Mouse (Mus musculus) B cell, adult 2 months (primary cell): ENCODE results near the gene Actl10.

Experiments
- DNase-seq, 2 experiments: peaks; one replicate each; pipeline ENCODE4 v3.0.0; 2022

The Actl10 gene

GRCm38 (mm10) chr2:154551476-154551875 lies at the start of gene Actl10:
Actl10 (plus strand) TSS chr2:154551776.
- no peak for DNase-seq

- no peak for DNase-seq
Observed at GRCm38 (mm10) chr2:154507076-154507475, 44.5 kb upstream of the Actl10 start.

- no peak for DNase-seq
Observed at GRCm38 (mm10) chr2:154507566-154508283, 43.9 kb upstream of the Actl10 start.

- DNase-seq = no peak
Observed at GRCm38 (mm10) chr2:154508450-154508849, 43.1 kb upstream of the Actl10 start.

- no peak for DNase-seq
Observed at GRCm38 (mm10) chr2:154510141-154510540, 41.4 kb upstream of the Actl10 start.

GRCm38 (mm10) chr2:154516944-154517343 lies 34.6 kb upstream of the Actl10 start:
- no peak for DNase-seq

GRCm38 (mm10) chr2:154517424-154517823 lies 34.2 kb upstream of the Actl10 start:
- no peak for DNase-seq

- no peak for DNase-seq
Observed at GRCm38 (mm10) chr2:154521449-154521848, 30.1 kb upstream of the Actl10 start.

- no peak for DNase-seq
Observed at GRCm38 (mm10) chr2:154522334-154522733, 29.2 kb upstream of the Actl10 start.

GRCm38 (mm10) chr2:154525285-154525684 lies 26.3 kb upstream of the Actl10 start:
- no peak for DNase-seq

- DNase-seq = no peak
Observed at GRCm38 (mm10) chr2:154526531-154526930, 25.0 kb upstream of the Actl10 start.

GRCm38 (mm10) chr2:154532888-154533287 lies 18.7 kb upstream of the Actl10 start:
- DNase-seq = no peak

GRCm38 (mm10) chr2:154534704-154535270 lies 16.8 kb upstream of the Actl10 start:
- no peak for DNase-seq

GRCm38 (mm10) chr2:154538310-154538709 lies 13.3 kb upstream of the Actl10 start:
- no peak for DNase-seq

GRCm38 (mm10) chr2:154538710-154539109 lies 12.9 kb upstream of the Actl10 start:
- DNase-seq = no peak

GRCm38 (mm10) chr2:154539720-154540119 lies 11.9 kb upstream of the Actl10 start:
- DNase-seq = peak; percentile 29 to 34

GRCm38 (mm10) chr2:154541630-154542029 lies 9.9 kb upstream of the Actl10 start:
- no peak for DNase-seq

- no peak for DNase-seq
Observed at GRCm38 (mm10) chr2:154543567-154544347, 7.8 kb upstream of the Actl10 start.

- DNase-seq = no peak
Observed at GRCm38 (mm10) chr2:154546711-154547110, 4.9 kb upstream of the Actl10 start, which contains the start of gene 1700003F12Rik. 1700003F12Rik (plus strand) TSS chr2:154547085.

GRCm38 (mm10) chr2:154548688-154549087 lies 2.9 kb upstream of the Actl10 start:
- DNase-seq = peak; percentile 42 to 44

- DNase-seq = peak; percentile 47 to 51
Observed at GRCm38 (mm10) chr2:154549127-154549885, 2.3 kb upstream of the Actl10 start.

GRCm38 (mm10) chr2:154549886-154550189 lies 1.7 kb upstream of the Actl10 start:
- no peak for DNase-seq

- DNase-seq = no peak
Observed at GRCm38 (mm10) chr2:154550937-154551336, 639 bp upstream of the Actl10 start.
